Mouse (Mus musculus) stomach, postnatal 0 days (tissue): ENCODE results near the gene Sec14l1. TPM values are rescaled to one million over a fixed set of nuclear protein-coding genes. Genes with fewer than 3 reads are reported as not detected.

ENCODE experiments used
- ATAC-seq: fragments of 200-750 bp; cut with Nextera tagmentation; 2 replicates; pipeline ENCODE4 v1.8.0; 2017; ENCODE audit not compliant: low FRiP score, low TSS enrichment
- DNase-seq: peaks from one replicate; pipeline ENCODE4 v3.0.0-alpha.2; 2016; ENCODE audit warnings: low spot score
- H3K27ac ChIP-seq: fragments of 300-500 bp; sonication (generic); replicated peaks from 2 replicates; pipeline ENCODE4 v1.5.1; 2014; ENCODE audit warnings: mild to moderate bottlenecking, control low read depth
- H3K27me3 ChIP-seq: fragments of 300-500 bp; sonication (generic); 2 replicates; pipeline ENCODE4 v1.6.1; 2014; ENCODE audit warnings: low read length; ENCODE audit not compliant: control insufficient read depth, insufficient read depth
- H3K36me3 ChIP-seq: fragments of 300-500 bp; sonication (generic); 2 replicates; pipeline ENCODE4 v1.6.1; 2014; ENCODE audit warnings: low read length, mixed read lengths; ENCODE audit not compliant: control insufficient read depth, insufficient read depth
- H3K4me1 ChIP-seq: fragments of 300-500 bp; sonication (generic); replicated peaks from 2 replicates; pipeline ENCODE4 v1.6.1; 2014; ENCODE audit warnings: antibody characterized with exemption; ENCODE audit not compliant: control insufficient read depth, insufficient read depth
- H3K4me2 ChIP-seq: fragments of 300-500 bp; sonication (generic); replicated peaks from 2 replicates; pipeline ENCODE4 v1.6.1; 2014; ENCODE audit warnings: low read depth, mild to moderate bottlenecking, control low read depth, moderate library complexity
- H3K4me3 ChIP-seq: fragments of 300-500 bp; sonication (generic); 2 replicates; pipeline ENCODE4 v1.5.1; 2014; ENCODE audit warnings: low read depth, low read length, control low read depth
- H3K9ac ChIP-seq: fragments of 300-500 bp; sonication (generic); 2 replicates; pipeline ENCODE4 v1.6.1; 2014; ENCODE audit warnings: mild to moderate bottlenecking, low read length, control low read depth, mixed read lengths
- H3K9me3 ChIP-seq: fragments of 300-500 bp; sonication (generic); 2 replicates; pipeline ENCODE4 v1.6.1; 2016; ENCODE audit warnings: low read length; ENCODE audit not compliant: control insufficient read depth
- CTCF ChIP-seq: IDR thresholded peaks from 2 replicates; pipeline ENCODE4 v1.5.1; 2016; ENCODE audit warnings: antibody characterized with exemption, low read depth, mild to moderate bottlenecking, moderate library complexity
- EP300 ChIP-seq: optimal IDR thresholded peaks from 2 replicates; pipeline ENCODE3; 2016; ENCODE audit warnings: antibody characterized with exemption
- WGBS: fragments of 180-500 bp; shearing (Covaris S2); extraction: QIAGEN DNeasy Blood & Tissue Kit; methylation state at CpG from one replicate; pipeline ENCODE4 v1.1.7; 2014; 5-methylcytosine and 5-hydroxymethylcytosine counted together
- polyA plus RNA-seq: library from polyadenylated mRNA; unstranded; fragments of >200 nt; fragmentation: Nextera tagmentation; extraction: Ambion mirVana; gene quantifications from 2 replicates; pipeline ENCODE4 v1.2.1, GENCODE M21; 2015

Gene Sec14l1
- polyA plus RNA-seq, 1 experiment from 2014 or later = 28.4 TPM

DNA sequence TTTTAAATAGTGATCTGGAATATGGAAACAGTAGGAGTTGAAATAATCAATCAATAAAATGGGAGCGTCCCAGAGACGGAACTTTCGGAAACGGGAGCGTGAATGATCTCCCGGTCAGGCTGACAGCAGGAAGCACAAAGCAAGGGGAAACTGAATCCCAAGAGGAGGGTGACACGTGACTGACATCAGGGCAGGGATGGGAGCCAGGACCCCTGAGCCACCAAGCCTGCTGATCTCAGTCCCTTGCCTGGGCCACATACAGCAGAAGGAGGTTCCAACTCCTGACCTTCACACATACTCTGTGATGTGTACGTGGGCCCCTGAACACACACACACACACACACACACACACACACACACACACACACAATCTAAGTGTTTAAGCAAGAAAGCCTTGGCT is 46.6 kb downstream of the Sec14l1 start:
- DNase-seq = no peak

DNA sequence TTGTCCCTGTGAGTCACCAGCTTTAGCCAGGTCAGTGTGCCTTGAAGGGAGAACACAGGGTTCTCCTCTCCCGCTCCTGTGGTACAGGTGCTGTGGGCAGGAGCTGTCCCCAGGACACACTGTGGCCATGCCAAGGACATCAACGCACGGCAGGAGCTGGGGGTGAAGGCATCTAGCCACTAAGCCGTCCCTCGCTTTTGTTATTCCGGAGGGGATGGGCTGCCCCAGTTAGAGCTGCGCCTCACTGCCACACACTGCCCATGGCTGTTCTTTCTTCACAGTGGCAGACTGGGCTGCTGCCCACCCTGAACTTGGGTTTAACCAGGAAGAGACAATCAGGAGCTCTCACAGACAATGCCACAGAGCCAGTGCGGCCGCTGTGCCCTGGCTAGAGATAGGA is 48.1 kb downstream of the Sec14l1 start:
- Histone ChIP-seq H3K27ac (no peak overlapping the region), H3K36me3 (peaks cover 9% of the 10 kb centered on the region), H3K4me2 (no peak overlapping the region), H3K9ac (no peak overlapping the region), H3K9me3 (no peaks in the 10 kb centered on the region), H3K4me3 (no peak overlapping the region), H3K27me3 (no peaks in the 10 kb centered on the region), H3K4me1 (no peaks in the 10 kb centered on the region)
- WGBS = 86% methylated on average over 9 of the region's 9 CpGs
- ATAC-seq (no peak), DNase-seq (no peak)
- no peak for TF ChIP-seq CTCF

More for the DNA sequence above, 46.6 kb downstream of the Sec14l1 start:
- H3K4me3 ChIP-seq = no peak overlapping the region
- no peak overlapping the region for H3K9ac ChIP-seq
- no peaks in the 10 kb centered on the region for H3K27me3 ChIP-seq
- no peak overlapping the region for H3K27ac ChIP-seq
- ATAC-seq = no peak
- H3K4me2 ChIP-seq = no peak overlapping the region
- TF ChIP-seq CTCF = no peak
- no peak for TF ChIP-seq EP300
- H3K9me3 ChIP-seq = no peaks in the 10 kb centered on the region
- WGBS = 78% methylated on average over 8 of the region's 8 CpGs
- no peaks in the 10 kb centered on the region for H3K4me1 ChIP-seq
- peaks cover 14% of the 10 kb centered on the region for H3K36me3 ChIP-seq

DNA sequence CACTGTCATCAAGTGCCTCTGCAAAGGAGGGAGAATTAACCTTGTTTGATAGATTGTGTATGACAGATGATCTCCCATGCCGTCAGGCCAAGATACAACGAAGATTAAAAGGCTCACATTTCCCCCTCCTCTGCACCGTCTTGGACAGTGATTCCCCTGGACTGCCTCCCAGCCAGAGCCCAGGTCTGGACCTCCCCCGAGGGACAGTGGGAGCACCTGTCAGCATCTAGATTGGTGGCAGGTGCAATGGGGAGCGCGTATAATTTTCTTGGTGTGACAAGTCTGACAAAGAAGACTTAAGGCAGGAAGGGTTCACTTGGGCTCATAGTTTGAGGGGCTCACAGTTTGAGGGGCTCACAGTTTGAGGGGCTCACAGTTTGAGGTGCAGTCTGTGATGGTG is 48.8 kb downstream of the Sec14l1 start:
- DNase-seq (no peak), ATAC-seq (no peak)
- Histone ChIP-seq H3K4me2 (no peak overlapping the region), H3K9ac (no peak overlapping the region), H3K4me1 (no peaks in the 10 kb centered on the region), H3K4me3 (no peak overlapping the region), H3K27me3 (no peaks in the 10 kb centered on the region), H3K27ac (no peak overlapping the region), H3K36me3 (peaks cover 4% of the 10 kb centered on the region), H3K9me3 (no peaks in the 10 kb centered on the region)
- no peak for TF ChIP-seq EP300
- TF ChIP-seq CTCF = no peak
- WGBS = 79% methylated on average over 6 of the region's 6 CpGs

DNA sequence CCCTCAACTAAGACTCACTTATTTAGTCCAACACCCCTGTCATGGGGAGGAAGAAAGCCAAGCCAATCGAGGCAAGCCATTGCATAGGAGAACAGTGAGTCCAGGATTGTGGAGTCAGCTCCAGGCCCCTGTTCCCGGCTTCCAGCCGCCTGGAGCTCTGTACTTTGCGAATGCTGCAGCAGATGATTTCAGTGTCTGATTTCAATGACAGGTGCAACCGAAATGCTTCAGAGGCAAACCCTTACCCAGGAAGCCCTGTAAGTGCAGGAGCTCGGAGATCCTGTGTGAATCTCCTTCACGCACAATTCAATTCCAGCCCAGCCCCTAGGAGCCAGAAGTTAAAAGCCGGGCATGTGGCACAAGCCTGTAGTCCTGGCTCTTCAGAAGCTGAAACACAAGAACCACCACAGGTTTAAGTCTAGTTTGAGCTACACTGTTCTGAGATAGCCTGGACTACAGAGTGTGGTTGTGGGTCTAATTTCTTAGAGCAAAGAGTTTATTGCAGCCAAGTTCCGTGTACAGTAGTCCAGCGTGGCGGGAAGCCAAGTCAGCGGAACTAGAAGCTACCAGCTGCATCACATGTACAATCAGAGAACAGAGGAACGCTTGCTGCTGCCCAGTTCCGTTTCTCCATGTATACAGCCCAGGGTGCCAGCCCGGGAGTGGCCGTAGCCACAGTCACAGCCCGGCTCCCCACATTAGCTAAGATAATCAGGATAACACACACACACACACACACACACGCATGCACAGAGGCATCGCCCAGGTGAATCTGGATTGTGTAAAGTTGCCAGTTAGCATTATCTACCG is 53.5 kb downstream of the Sec14l1 start:
- Histone ChIP-seq H3K9me3 (no peaks in the 10 kb centered on the region), H3K9ac (no peak overlapping the region), H3K27me3 (no peaks in the 10 kb centered on the region), H3K4me2 (no peak overlapping the region), H3K4me1 (no peaks in the 10 kb centered on the region), H3K27ac (no peak overlapping the region), H3K36me3 (no peaks in the 10 kb centered on the region), H3K4me3 (no peak overlapping the region)
- ATAC-seq (no peak), DNase-seq (no peak)
- TF ChIP-seq EP300 = no peak
- TF ChIP-seq CTCF = no peak
- 69% methylated on average over 20 of the region's 20 CpGs for WGBS

DNA sequence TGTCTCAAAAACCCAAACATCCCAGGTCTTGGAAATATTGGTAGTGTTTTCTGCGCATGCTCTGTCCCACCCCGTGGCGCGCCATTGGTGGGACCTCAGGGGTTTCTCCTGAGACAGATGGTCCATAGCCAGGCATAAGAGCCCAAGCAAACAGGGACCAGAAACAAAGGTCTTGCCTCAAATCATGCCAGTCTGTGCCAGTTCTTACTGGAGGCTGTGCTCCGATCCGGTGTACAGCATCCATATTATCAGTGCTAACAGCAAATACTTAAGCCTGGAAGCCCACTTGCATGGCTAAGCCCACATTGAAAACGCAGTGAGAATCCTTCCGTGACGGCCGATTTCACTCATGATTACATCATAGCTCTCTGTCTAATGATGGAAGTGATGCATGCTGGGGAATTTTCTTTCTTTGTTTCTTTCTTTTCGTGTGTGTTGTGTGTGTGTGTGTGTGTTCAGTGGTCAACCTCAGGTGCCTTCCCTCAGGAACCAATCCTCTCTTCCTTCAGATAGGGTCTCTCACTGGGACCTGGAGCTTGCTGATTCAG is 54.2 kb downstream of the Sec14l1 start:
- WGBS = 87% methylated on average over 11 of the region's 11 CpGs
- Histone ChIP-seq H3K36me3 (no peaks in the 10 kb centered on the region), H3K27ac (no peak overlapping the region), H3K4me3 (no peak overlapping the region), H3K4me2 (no peak overlapping the region), H3K4me1 (no peaks in the 10 kb centered on the region), H3K9ac (no peak overlapping the region), H3K27me3 (no peaks in the 10 kb centered on the region), H3K9me3 (no peaks in the 10 kb centered on the region)
- TF ChIP-seq CTCF = no peak
- no peak for TF ChIP-seq EP300
- DNase-seq = no peak
- no peak for ATAC-seq
